Mouse (Mus musculus) brain, embryonic 14.5 days (tissue): ENCODE measurements at regions not wholly inside any gene's neighbourhood (a gene's known extent, or its start where the extent isn't known, plus 50 kb on each side); places are given as distances from the start of the nearest gene placed in this dataset.

ENCODE experiments used
- CTCF ChIP-seq: fragments of 200-500 bp; IDR thresholded peaks from 2 replicates; pipeline ENCODE4 v1.5.1; 2012; ENCODE audit warnings: inconsistent platforms, mild to moderate bottlenecking, moderate library complexity, borderline replicate concordance; ENCODE audit not compliant: insufficient read depth, insufficient read length; ENCODE audit errors: extremely low read depth
- POLR2A ChIP-seq: fragments of 200-500 bp; IDR thresholded peaks from 2 replicates; pipeline ENCODE4 v1.6.1; 2012; ENCODE audit warnings: mild to moderate bottlenecking, inconsistent platforms, borderline replicate concordance; ENCODE audit not compliant: poor library complexity, insufficient read depth, insufficient read length, severe bottlenecking; ENCODE audit errors: extremely low read depth

GRCm38 (mm10) chr3:43945780-43946179, 1432.4 kb upstream of the Pcdh10 start:
- TF ChIP-seq POLR2A (no peak), CTCF (no peak)
